Mouse (Mus musculus) CH12.LX (cell line): ENCODE results near the gene Slc4a7. TPM values are rescaled to one million over a fixed set of nuclear protein-coding genes. Genes with fewer than 3 reads are reported as not detected.
"Not testable (repeated sequence)": the region's sequence is repeated elsewhere in the genome, so short reads cannot be mapped to it uniquely, and the experiment has no call there.

Experiments used
- DNase-seq: peaks from one replicate; pipeline ENCODE4 v3.0.0-alpha.2; 2013; ENCODE audit errors: extremely low read depth
- H3K27ac ChIP-seq: 2 replicates; pipeline ENCODE4 v1.5.1; 2012; ENCODE audit warnings: low read depth, mild to moderate bottlenecking, control low read depth, moderate library complexity; ENCODE audit not compliant: insufficient read depth
- H3K27me3 ChIP-seq: replicated peaks from 2 replicates; pipeline ENCODE3; 2012; ENCODE audit warnings: inconsistent platforms
- H3K36me3 ChIP-seq, 2 experiments: replicated peaks in 1 of 2; 2 replicates each; pipeline versions ENCODE3 to v1.6.1; 2012; ENCODE audit warnings: inconsistent platforms in 1 of 2, low read length in 1 of 2, mild to moderate bottlenecking in 1 of 2, mixed read lengths in 1 of 2, moderate library complexity in 1 of 2; ENCODE audit not compliant: control insufficient read depth in 1 of 2, insufficient read depth in 1 of 2
- H3K4me1 ChIP-seq, 2 experiments: 2 replicates each; pipeline ENCODE4 v1.6.1; 2012; ENCODE audit warnings: inconsistent platforms in 1 of 2, moderate library complexity in 1 of 2; ENCODE audit not compliant: insufficient read depth in 2 of 2, control insufficient read depth in 1 of 2
- H3K4me2 ChIP-seq: 2 replicates; pipeline ENCODE4 v1.6.1; 2012; ENCODE audit warnings: low read depth, mild to moderate bottlenecking, control low read depth; ENCODE audit not compliant: poor library complexity, insufficient read depth, severe bottlenecking
- H3K4me3 ChIP-seq, 3 experiments: fragments of 150-350 bp in 1 of 3; sonication (generic) in 1 of 3; replicated peaks in 1 of 3; 2 replicates each; pipeline versions ENCODE3 to v1.5.1; 2011 to 2012; ENCODE audit warnings: low read depth in 2 of 3, low read length in 2 of 3, mild to moderate bottlenecking in 2 of 3, moderate library complexity in 2 of 3, control low read depth in 1 of 3, improper control_type of control experiment in 1 of 3, inconsistent platforms in 1 of 3, mixed read lengths in 1 of 3; ENCODE audit not compliant: poor library complexity in 1 of 3
- H3K79me2 ChIP-seq: replicated peaks from 2 replicates; pipeline ENCODE4 v1.6.1; 2012; ENCODE audit warnings: mild to moderate bottlenecking, moderate library complexity; ENCODE audit not compliant: control insufficient read depth, poor library complexity, insufficient read depth, severe bottlenecking; ENCODE audit errors: extremely low read depth
- H3K9ac ChIP-seq: 2 replicates; pipeline ENCODE4 v1.6.1; 2012; ENCODE audit warnings: low read depth, mild to moderate bottlenecking, control low read depth, moderate library complexity; ENCODE audit not compliant: insufficient read depth
- H3K9me3 ChIP-seq: replicated peaks from 2 replicates; pipeline ENCODE3; 2012; ENCODE audit warnings: low read length, inconsistent platforms, mixed read lengths
- BHLHE40 ChIP-seq: IDR thresholded peaks from 2 replicates; pipeline ENCODE4 v1.6.1; 2011; ENCODE audit warnings: mild to moderate bottlenecking, low read depth, low read length, improper control_type of control experiment
- CHD1 ChIP-seq: IDR thresholded peaks from 2 replicates; pipeline ENCODE4 v1.6.1; 2012; ENCODE audit warnings: low read depth, low read length, improper control_type of control experiment, inconsistent platforms
- CTCF ChIP-seq, 2 experiments: IDR thresholded peaks in 1 of 2; conservative IDR thresholded peaks in 1 of 2; 2 replicates each; pipeline ENCODE4 v1.5.1; 2011 to 2012; ENCODE audit warnings: low read depth in 2 of 2, low read length in 2 of 2, improper control_type of control experiment in 1 of 2, inconsistent platforms in 1 of 2, mild to moderate bottlenecking in 1 of 2, moderate library complexity in 1 of 2
- ETS1 ChIP-seq: conservative IDR thresholded peaks from 2 replicates; pipeline ENCODE4 v1.6.1; 2012; ENCODE audit warnings: low read depth, mild to moderate bottlenecking, inconsistent platforms, low read length, improper control_type of control experiment, moderate library complexity
- GABPA ChIP-seq: IDR thresholded peaks from 2 replicates; pipeline ENCODE4 v1.6.1; 2012; ENCODE audit warnings: low read depth, low read length, improper control_type of control experiment, inconsistent platforms; ENCODE audit not compliant: insufficient replicate concordance
- HCFC1 ChIP-seq: IDR thresholded peaks from 2 replicates; pipeline ENCODE4 v1.6.1; 2012; ENCODE audit warnings: low read depth, mild to moderate bottlenecking, inconsistent platforms, low read length, improper control_type of control experiment
- IRF4 ChIP-seq: IDR thresholded peaks from 2 replicates; pipeline ENCODE4 v1.6.1; 2014; ENCODE audit warnings: low read depth, mild to moderate bottlenecking, inconsistent platforms, low read length, improper control_type of control experiment
- JUN ChIP-seq: IDR thresholded peaks from 2 replicates; pipeline ENCODE4 v1.6.1; 2011; ENCODE audit warnings: low read depth, mild to moderate bottlenecking, low read length, improper control_type of control experiment, moderate library complexity; ENCODE audit not compliant: insufficient read depth
- JUND ChIP-seq: conservative IDR thresholded peaks from 2 replicates; pipeline ENCODE4 v1.6.1; 2011; ENCODE audit warnings: low read depth, low read length, improper control_type of control experiment
- MAFK ChIP-seq: IDR thresholded peaks from 2 replicates; pipeline ENCODE4 v1.6.1; 2011; ENCODE audit warnings: low read length, improper control_type of control experiment; ENCODE audit not compliant: insufficient replicate concordance
- MAX ChIP-seq: IDR thresholded peaks from 2 replicates; pipeline ENCODE4 v1.6.1; 2011; ENCODE audit warnings: low read length, improper control_type of control experiment
- MXI1 ChIP-seq: IDR thresholded peaks from 2 replicates; pipeline ENCODE4 v1.6.1; 2011; ENCODE audit warnings: mild to moderate bottlenecking, low read depth, low read length, improper control_type of control experiment
- PAX5 ChIP-seq: IDR thresholded peaks from 2 replicates; pipeline ENCODE4 v1.6.1; 2012; ENCODE audit warnings: low read length, inconsistent platforms, mixed read lengths
- RCOR1 ChIP-seq: conservative IDR thresholded peaks from 2 replicates; pipeline ENCODE4 v1.6.1; 2012; ENCODE audit warnings: low read depth, mild to moderate bottlenecking, inconsistent platforms, low read length, improper control_type of control experiment
- SMC3 ChIP-seq: IDR thresholded peaks from 2 replicates; pipeline ENCODE4 v1.6.1; 2011; ENCODE audit warnings: low read depth, low read length, improper control_type of control experiment
- USF1 ChIP-seq: IDR thresholded peaks from 2 replicates; pipeline ENCODE4 v1.6.1; 2014; ENCODE audit warnings: low read depth, mild to moderate bottlenecking, inconsistent platforms, low read length, improper control_type of control experiment
- ZMIZ1 ChIP-seq: IDR thresholded peaks from 2 replicates; pipeline ENCODE4 v1.6.1; 2012; ENCODE audit warnings: low read depth, mild to moderate bottlenecking, inconsistent platforms, low read length, improper control_type of control experiment
- dilution Hi-C: fragments of 300-500 bp; cut with MboI; formaldehyde crosslinking; loops from 2 replicates; pipeline ENCODE4 v1.14.3; 2020; ENCODE audit warnings: low sequenced_read_pairs; ENCODE audit not compliant: extremely low pct_unique_long_range_greater_than_20kb, extremely low pct_ligation_motif_present
- in situ Hi-C: fragments of 300-500 bp; cut with MboI; formaldehyde crosslinking; loops from 3 replicates; pipeline ENCODE4 v1.14.3; 2019; ENCODE audit warnings: low sequenced_read_pairs, low pct_ligation_motif_present, low pct_unique_long_range_greater_than_20kb, mixed read lengths
- polyA plus RNA-seq: library from polyadenylated mRNA; unstranded; fragments of >175 nt; gene quantifications from 2 replicates; pipeline ENCODE4 v1.2.1, GENCODE M21; 2012; ENCODE audit warnings: low read depth; ENCODE audit not compliant: insufficient read length
- total RNA-seq, 2 experiments: library from RNA; depleted of rRNA; stranded (reverse); fragments of 300-350 nt in 1 of 2; fragments of >200 nt in 1 of 2; gene quantifications; 2 replicates each; pipeline ENCODE4 v1.2.3; 2012 to 2014

The Slc4a7 gene
- total and polyA plus RNA-seq, 3 experiments, result 13.6 to 19.0 (median 17.6) TPM

DNA sequence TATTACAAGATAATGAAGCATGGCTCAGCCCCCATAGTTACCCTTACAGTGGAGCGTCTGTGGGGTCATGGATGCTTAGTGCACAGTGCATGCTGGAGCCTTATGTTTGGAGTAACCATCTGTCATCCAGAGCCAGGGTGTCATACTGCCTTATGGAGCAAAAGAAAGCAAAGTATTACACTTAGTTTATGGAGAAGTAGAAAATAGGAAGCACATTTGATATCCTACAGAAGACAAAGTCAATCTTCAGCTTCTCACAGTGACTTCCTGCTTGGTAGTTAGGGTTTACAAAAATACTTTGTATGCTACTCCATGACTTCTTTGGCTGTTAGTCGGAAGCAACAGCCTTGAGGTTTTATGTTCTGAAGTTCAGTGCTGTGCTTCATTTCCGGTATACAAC is 98.7 kb downstream of the Slc4a7 start:
- dilution Hi-C loops (no loop called here), in situ Hi-C loops (no loop called here)
- H3K27ac ChIP-seq, result no peak overlapping the region
- no peak overlapping the region for H3K4me2 ChIP-seq
- no peak overlapping the region for H3K4me3 ChIP-seq
- no peaks in the 10 kb centered on the region for H3K79me2 ChIP-seq
- H3K9ac ChIP-seq, result no peak overlapping the region
- H3K36me3 ChIP-seq, result peaks cover 0 to 9% of the 10 kb centered on the region in 2 experiments
- no peak for DNase-seq
- peaks cover 8 to 14% of the 10 kb centered on the region in 2 experiments for H3K4me1 ChIP-seq
- TF ChIP-seq USF1 (no peak), MAX (no peak), JUN (no peak), BHLHE40 (no peak), JUND (no peak), GABPA (no peak), IRF4 (no peak), MAFK (no peak), ETS1 (no peak), HCFC1 (no peak), RCOR1 (no peak), CTCF (conservative IDR thresholded peaks at IDR 0.05 in 1 of 2, IDR thresholded peaks at IDR 0.05 in 1 of 2; ENCODE audit: low read depth in 2 of 2, low read length in 2 of 2) (no peak), SMC3 (no peak), ZMIZ1 (no peak), PAX5 (no peak), CHD1 (no peak), MXI1 (no peak)
- no peaks in the 10 kb centered on the region for H3K27me3 ChIP-seq
- H3K9me3 ChIP-seq, result no peaks in the 10 kb centered on the region

DNA sequence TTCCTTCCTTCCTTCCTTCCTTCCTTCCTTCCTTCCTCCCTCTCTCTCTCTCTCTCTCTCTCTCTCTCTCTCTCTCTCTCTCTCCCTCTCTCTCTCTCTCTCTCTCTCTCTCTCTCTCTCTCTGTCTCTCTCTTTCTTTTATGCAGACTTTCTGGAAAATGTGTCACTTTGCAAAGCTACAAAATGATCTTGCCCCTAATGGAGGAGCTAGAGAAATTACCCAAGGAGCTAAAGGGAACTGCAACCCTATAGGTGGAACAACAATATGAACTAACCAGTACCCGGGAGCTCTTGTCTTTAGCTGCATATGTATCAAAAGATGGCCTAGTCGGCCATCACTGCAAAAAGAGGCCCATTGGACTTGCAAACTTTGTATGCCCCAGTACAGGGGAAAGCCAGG is 101.0 kb downstream of the Slc4a7 start, which contains the start of gene Nek10:
Gene Nek10, plus strand, starts transcription at position 301 of the 400 bp plus-strand sequence.
- H3K36me3 ChIP-seq, H3K79me2 ChIP-seq, DNase-seq, in situ Hi-C loops, H3K4me3 ChIP-seq, dilution Hi-C loops, H3K9ac ChIP-seq, H3K4me2 ChIP-seq, H3K27me3 ChIP-seq, H3K27ac ChIP-seq, H3K9me3 ChIP-seq: not testable (repeated sequence)
- peaks cover 8 to 14% of the 10 kb centered on the region in 2 experiments for H3K4me1 ChIP-seq
